Mouse (Mus musculus): ENCODE measurements around the gene Lims1. TPM values are rescaled to one million over a fixed set of nuclear protein-coding genes. Genes with fewer than 3 reads are reported as not detected.
A peak's percentile ranks its signal among the peaks of the same experiment; 100 is the strongest.

Gene Lims1
- polyA plus RNA-seq, 1 experiment from 2014 or later, result 179 TPM

- Histone ChIP-seq H3K27ac (replicated peaks in 1 of 2; ENCODE audit: control insufficient read depth in 1 of 2, insufficient read depth in 1 of 2, low read depth in 2 of 2, low read length in 2 of 2) (no peak overlapping the region), H3K27me3 (ENCODE audit: control insufficient read depth, insufficient read depth, low read length) (no peaks in the 10 kb centered on the region), H3K9me3 (ENCODE audit: control insufficient read depth, low read length) (no peaks in the 10 kb centered on the region), H3K4me1 (ENCODE audit: control insufficient read depth in 2 of 2, insufficient read depth in 2 of 2, low read length in 2 of 2) (no peaks in the 10 kb centered on the region), H3K4me3 (ENCODE audit: control insufficient read depth in 1 of 2, insufficient read depth in 1 of 2, low read depth in 1 of 2, low read length in 2 of 2) (no peak overlapping the region), H3K36me3 (ENCODE audit: control insufficient read depth, insufficient read depth, low read length) (peaks cover 35% of the 10 kb centered on the region), H3K4me2 (ENCODE audit: low read length) (no peak overlapping the region), H3K9ac (ENCODE audit: low read length) (no peak overlapping the region)
- no peak for ATAC-seq (ENCODE audit: insufficient number of reproducible peaks, insufficient read depth, low FRiP score, low read depth)
- WGBS, result 94% methylated on average over 2 of the region's 2 CpGs
Observed at GRCm38 (mm10) chr10:58427930-58428329, 104.7 kb downstream of the Lims1 start.

- H3K9me3 ChIP-seq (ENCODE audit: control insufficient read depth, low read length), result no peaks in the 10 kb centered on the region
- peaks cover 2 to 7% of the 10 kb centered on the region in 2 experiments; a peak in 3 of 4 replicates for H3K4me1 ChIP-seq (ENCODE audit: control insufficient read depth in 2 of 2, insufficient read depth in 2 of 2, low read length in 2 of 2)
- no peaks in the 10 kb centered on the region for H3K27me3 ChIP-seq (ENCODE audit: control insufficient read depth, insufficient read depth, low read length)
- 20% methylated on average over 9 of the region's 9 CpGs for WGBS
- no peaks in the 10 kb centered on the region for H3K36me3 ChIP-seq (ENCODE audit: control insufficient read depth, insufficient read depth, low read length)
- H3K9ac ChIP-seq (ENCODE audit: low read length), result peak overlapping the region; percentile 99
- ATAC-seq (ENCODE audit: insufficient number of reproducible peaks, insufficient read depth, low FRiP score, low read depth), result no peak
- H3K27ac ChIP-seq (replicated peaks in 1 of 2; ENCODE audit: control insufficient read depth in 1 of 2, insufficient read depth in 1 of 2, low read depth in 2 of 2, low read length in 2 of 2), result peak overlapping the region; percentile 94 to 96
- peak overlapping the region; percentile 80 for H3K4me2 ChIP-seq (ENCODE audit: low read length)
- H3K4me3 ChIP-seq (ENCODE audit: control insufficient read depth in 1 of 2, insufficient read depth in 1 of 2, low read depth in 1 of 2, low read length in 2 of 2), result peak overlapping the region; percentile 97 to 98
Observed at GRCm38 (mm10) chr10:58445850-58446249, 122.6 kb downstream of the Lims1 start.

GRCm38 (mm10) chr10:58446384-58447279 is 123.4 kb downstream of the Lims1 start, which contains the start of gene Ranbp2:
Gene Ranbp2, plus strand, starts transcription at chr10:58446920.
- H3K36me3 ChIP-seq (ENCODE audit: control insufficient read depth, insufficient read depth, low read length), result no peaks in the 10 kb centered on the region

GRCm38 (mm10) chr10:58447280-58447781 is 124.1 kb downstream of the Lims1 start:
- H3K4me2 ChIP-seq (ENCODE audit: low read length), result peak overlapping the region; percentile 77
- peak overlapping the region; percentile 99 for H3K9ac ChIP-seq (ENCODE audit: low read length)
- H3K27me3 ChIP-seq (ENCODE audit: control insufficient read depth, insufficient read depth, low read length), result no peaks in the 10 kb centered on the region
- ATAC-seq (ENCODE audit: insufficient number of reproducible peaks, insufficient read depth, low FRiP score, low read depth), result no peak; the same call in 1 of the 2 replicates
- no peaks in the 10 kb centered on the region for H3K9me3 ChIP-seq (ENCODE audit: control insufficient read depth, low read length)
- peaks cover 3% of the 10 kb centered on the region for H3K36me3 ChIP-seq (ENCODE audit: control insufficient read depth, insufficient read depth, low read length)
- H3K4me3 ChIP-seq (ENCODE audit: control insufficient read depth in 1 of 2, insufficient read depth in 1 of 2, low read depth in 1 of 2, low read length in 2 of 2), result peak overlapping the region; percentile 97 to 98
- H3K4me1 ChIP-seq (ENCODE audit: control insufficient read depth in 2 of 2, insufficient read depth in 2 of 2, low read length in 2 of 2), result peaks cover 2 to 7% of the 10 kb centered on the region in 2 experiments; a peak in 3 of 4 replicates
- WGBS, result under 1% methylated on average over 30 of the region's 32 CpGs
- peak overlapping the region; percentile 96 for H3K27ac ChIP-seq (replicated peaks in 1 of 2; ENCODE audit: control insufficient read depth in 1 of 2, insufficient read depth in 1 of 2, low read depth in 2 of 2, low read length in 2 of 2)

More at GRCm38 (mm10) chr10:58446384-58447279, 123.4 kb downstream of the Lims1 start, which contains the start of gene Ranbp2:
- Histone ChIP-seq H3K4me1 (ENCODE audit: control insufficient read depth in 2 of 2, insufficient read depth in 2 of 2, low read length in 2 of 2) (peaks cover 2 to 7% of the 10 kb centered on the region in 2 experiments; a peak in 3 of 4 replicates), H3K9ac (ENCODE audit: low read length) (peak within 1 kb of the TSS; percentile 99), H3K4me3 (ENCODE audit: control insufficient read depth in 1 of 2, insufficient read depth in 1 of 2, low read depth in 1 of 2, low read length in 2 of 2) (peak within 1 kb of the TSS; percentile 97 to 98), H3K4me2 (ENCODE audit: low read length) (peak within 1 kb of the TSS; percentile 80), H3K27ac (replicated peaks in 1 of 2; ENCODE audit: control insufficient read depth in 1 of 2, insufficient read depth in 1 of 2, low read depth in 2 of 2, low read length in 2 of 2) (peak within 1 kb of the TSS; percentile 96), H3K9me3 (ENCODE audit: control insufficient read depth, low read length) (no peaks in the 10 kb centered on the region), H3K27me3 (ENCODE audit: control insufficient read depth, insufficient read depth, low read length) (no peaks in the 10 kb centered on the region)
- WGBS, result under 1% methylated on average over 76 of the region's 91 CpGs
- ATAC-seq (ENCODE audit: insufficient number of reproducible peaks, insufficient read depth, low FRiP score, low read depth), result peak; percentile 98

GRCm38 (mm10) chr10:58451575-58451974 is 128.3 kb downstream of the Lims1 start:
- H3K4me3 ChIP-seq (ENCODE audit: control insufficient read depth in 1 of 2, insufficient read depth in 1 of 2, low read depth in 1 of 2, low read length in 2 of 2), result no peak overlapping the region
- no peaks in the 10 kb centered on the region for H3K27me3 ChIP-seq (ENCODE audit: control insufficient read depth, insufficient read depth, low read length)
- H3K9ac ChIP-seq (ENCODE audit: low read length), result no peak overlapping the region
- H3K4me1 ChIP-seq (ENCODE audit: control insufficient read depth in 2 of 2, insufficient read depth in 2 of 2, low read length in 2 of 2), result peaks cover 0 to 6% of the 10 kb centered on the region in 2 experiments; a peak in 1 of 4 replicates
- no peak overlapping the region for H3K27ac ChIP-seq (replicated peaks in 1 of 2; ENCODE audit: control insufficient read depth in 1 of 2, insufficient read depth in 1 of 2, low read depth in 2 of 2, low read length in 2 of 2)
- H3K9me3 ChIP-seq (ENCODE audit: control insufficient read depth, low read length), result no peaks in the 10 kb centered on the region
- peaks cover 40% of the 10 kb centered on the region for H3K36me3 ChIP-seq (ENCODE audit: control insufficient read depth, insufficient read depth, low read length)
- no peak overlapping the region for H3K4me2 ChIP-seq (ENCODE audit: low read length)
- ATAC-seq (ENCODE audit: insufficient number of reproducible peaks, insufficient read depth, low FRiP score, low read depth), result no peak

- no peaks in the 10 kb centered on the region for H3K9me3 ChIP-seq (ENCODE audit: control insufficient read depth, low read length)
- no peak overlapping the region for H3K4me3 ChIP-seq (ENCODE audit: control insufficient read depth in 1 of 2, insufficient read depth in 1 of 2, low read depth in 1 of 2, low read length in 2 of 2)
- no peak overlapping the region for H3K4me2 ChIP-seq (ENCODE audit: low read length)
- WGBS, result 54% methylated on average over 1 of the region's 1 CpGs
- H3K27me3 ChIP-seq (ENCODE audit: control insufficient read depth, insufficient read depth, low read length), result no peaks in the 10 kb centered on the region
- ATAC-seq (ENCODE audit: insufficient number of reproducible peaks, insufficient read depth, low FRiP score, low read depth), result no peak
- peaks cover 46% of the 10 kb centered on the region for H3K36me3 ChIP-seq (ENCODE audit: control insufficient read depth, insufficient read depth, low read length)
- no peak overlapping the region for H3K27ac ChIP-seq (replicated peaks in 1 of 2; ENCODE audit: control insufficient read depth in 1 of 2, insufficient read depth in 1 of 2, low read depth in 2 of 2, low read length in 2 of 2)
- no peak overlapping the region for H3K9ac ChIP-seq (ENCODE audit: low read length)
- H3K4me1 ChIP-seq (ENCODE audit: control insufficient read depth in 2 of 2, insufficient read depth in 2 of 2, low read length in 2 of 2), result peaks cover 0 to 6% of the 10 kb centered on the region in 2 experiments; a peak in 1 of 4 replicates
Observed at GRCm38 (mm10) chr10:58452185-58452584, 128.9 kb downstream of the Lims1 start.

GRCm38 (mm10) chr10:58459896-58460295 is 136.6 kb downstream of the Lims1 start:
- no peak overlapping the region for H3K27ac ChIP-seq (replicated peaks in 1 of 2; ENCODE audit: control insufficient read depth in 1 of 2, insufficient read depth in 1 of 2, low read depth in 2 of 2, low read length in 2 of 2)
- no peak overlapping the region for H3K4me3 ChIP-seq (ENCODE audit: control insufficient read depth in 1 of 2, insufficient read depth in 1 of 2, low read depth in 1 of 2, low read length in 2 of 2)
- H3K36me3 ChIP-seq (ENCODE audit: control insufficient read depth, insufficient read depth, low read length), result peaks cover 93% of the 10 kb centered on the region
- 95% methylated on average over 1 of the region's 1 CpGs for WGBS
- H3K9me3 ChIP-seq (ENCODE audit: control insufficient read depth, low read length), result no peaks in the 10 kb centered on the region
- no peaks in the 10 kb centered on the region for H3K27me3 ChIP-seq (ENCODE audit: control insufficient read depth, insufficient read depth, low read length)
- H3K4me2 ChIP-seq (ENCODE audit: low read length), result no peak overlapping the region
- H3K4me1 ChIP-seq (ENCODE audit: control insufficient read depth in 2 of 2, insufficient read depth in 2 of 2, low read length in 2 of 2), result peaks cover 0 to 3% of the 10 kb centered on the region in 2 experiments; a peak in 1 of 4 replicates
- no peak overlapping the region for H3K9ac ChIP-seq (ENCODE audit: low read length)
- no peak for ATAC-seq (ENCODE audit: insufficient number of reproducible peaks, insufficient read depth, low FRiP score, low read depth)
